Mouse (Mus musculus) central nervous system, embryonic 11.5 days (tissue): Measurements from ENCODE around the gene Hist1h3b. TPM values are rescaled to one million over a fixed set of nuclear protein-coding genes. Genes with fewer than 3 reads are reported as not detected.

Experiments
- polyA plus RNA-seq: library from polyadenylated mRNA; depleted of rRNA; stranded (reverse); fragments of >200 nt; gene quantifications from 2 replicates; pipeline ENCODE4 v1.2.3, GENCODE M21; 2012; rRNA removed

Hist1h3b gene
- 52.8 and 64.6 TPM in 2 replicates for polyA plus RNA-seq

DNA sequence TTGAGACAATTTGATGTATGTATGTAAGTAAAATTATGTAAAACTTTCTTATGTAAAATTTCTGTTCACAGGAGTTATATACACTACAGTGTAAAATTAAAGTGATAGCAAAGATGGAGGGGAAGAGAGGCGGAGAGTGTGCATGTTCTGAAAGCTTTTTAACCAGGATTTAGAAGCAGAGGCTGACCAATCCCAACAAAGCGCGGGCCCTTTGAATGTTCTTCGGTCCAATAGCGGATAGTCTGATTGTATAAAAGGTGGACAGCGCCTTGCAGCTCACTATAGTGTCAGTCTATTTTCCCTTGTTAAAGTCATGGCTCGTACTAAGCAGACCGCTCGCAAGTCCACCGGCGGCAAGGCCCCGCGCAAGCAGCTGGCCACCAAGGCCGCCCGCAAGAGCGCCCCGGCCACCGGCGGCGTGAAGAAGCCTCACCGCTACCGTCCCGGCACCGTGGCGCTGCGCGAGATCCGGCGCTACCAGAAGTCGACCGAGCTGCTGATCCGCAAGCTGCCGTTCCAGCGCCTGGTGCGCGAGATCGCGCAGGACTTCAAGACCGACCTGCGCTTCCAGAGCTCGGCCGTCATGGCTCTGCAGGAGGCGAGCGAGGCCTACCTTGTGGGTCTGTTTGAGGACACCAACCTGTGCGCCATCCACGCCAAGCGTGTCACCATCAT lies at the start of gene Hist1h3b:
Hist1h3b (plus strand) TSS at position 201 of the 675 bp plus-strand sequence.

DNA sequence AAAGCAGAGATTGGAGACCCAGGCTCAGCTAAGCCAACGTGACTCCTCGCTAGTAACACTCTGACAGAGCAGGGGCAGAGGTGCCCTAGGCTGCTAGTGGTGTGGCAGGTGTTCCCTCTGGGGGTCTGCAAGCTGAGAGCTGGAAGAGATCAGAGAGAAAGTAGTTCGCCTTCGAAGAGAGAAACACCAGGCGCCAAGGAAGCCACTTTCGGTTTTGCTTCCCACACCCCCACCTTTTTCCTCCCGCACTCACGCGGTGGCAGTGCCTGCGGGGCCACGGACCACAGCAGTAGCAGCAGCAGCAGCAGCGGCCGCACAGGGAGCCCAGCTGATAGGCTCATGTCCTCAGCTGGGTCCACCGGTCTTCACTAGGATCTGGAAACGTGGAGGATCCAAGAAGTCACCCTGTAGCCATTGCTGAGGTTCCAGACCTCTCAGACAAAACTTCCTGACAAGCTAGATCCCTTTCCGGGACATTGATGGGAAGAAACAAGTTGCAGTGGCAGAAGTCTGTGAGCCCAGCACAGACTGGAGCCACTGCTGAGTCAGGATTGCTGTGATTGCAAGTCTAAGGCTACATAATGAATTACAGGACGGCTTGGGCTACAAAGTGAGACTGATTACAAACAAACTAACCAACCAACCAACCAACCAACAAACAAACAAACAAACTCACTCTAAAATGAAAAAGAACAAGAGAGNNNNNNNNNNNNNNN lies 41.5 kb upstream of the Hist1h3b start, which contains the start of gene Hfe:
Hfe (minus strand) TSS at position 481 of the 716 bp plus-strand sequence.

GRCm38 (mm10) chr13:23738677-23739068 lies 13.4 kb upstream of the Hist1h3b start, which contains the start of gene Hist1h1c:
Hist1h1c (plus strand) TSS chr13:23738808.

GRCm38 (mm10) chr13:23745381-23746161 lies 6.5 kb upstream of the Hist1h3b start, which contains the start of gene Hist1h3c:
Hist1h3c (minus strand) TSS chr13:23745602.

GRCm38 (mm10) chr13:23746201-23747080 lies 5.6 kb upstream of the Hist1h3b start, which contains the start of gene Hist1h2bb:
Hist1h2bb (plus strand) TSS chr13:23746734.

DNA sequence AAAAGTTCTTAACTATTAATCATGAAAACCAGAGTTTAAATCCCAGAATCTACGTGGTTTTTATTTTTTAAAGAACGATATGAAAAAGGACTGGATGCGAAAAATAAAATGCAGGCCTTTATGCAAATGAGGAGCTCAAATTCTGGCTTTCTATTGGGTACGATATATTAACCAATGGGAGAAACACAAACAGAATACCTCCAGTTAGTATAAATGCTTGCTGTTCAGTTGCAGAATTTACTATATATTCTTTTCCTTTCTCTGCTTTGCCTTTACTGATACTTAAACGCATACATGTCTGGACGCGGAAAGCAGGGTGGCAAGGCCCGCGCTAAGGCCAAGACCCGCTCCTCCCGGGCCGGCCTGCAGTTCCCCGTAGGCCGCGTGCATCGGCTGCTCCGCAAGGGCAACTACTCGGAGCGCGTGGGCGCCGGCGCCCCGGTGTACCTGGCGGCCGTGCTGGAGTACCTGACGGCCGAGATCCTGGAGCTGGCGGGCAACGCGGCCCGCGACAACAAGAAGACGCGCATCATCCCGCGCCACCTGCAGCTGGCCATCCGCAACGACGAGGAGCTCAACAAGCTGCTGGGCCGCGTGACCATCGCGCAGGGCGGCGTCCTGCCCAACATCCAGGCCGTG lies 1.1 kb upstream of the Hist1h3b start, which contains the start of gene Hist1h2ab:
Hist1h2ab (plus strand) TSS at position 288 of the 639 bp plus-strand sequence.

GRCm38 (mm10) chr13:23756790-23757189 lies 4.7 kb downstream of the Hist1h3b start, which contains the start of gene Hist1h4b:
Hist1h4b (plus strand) TSS chr13:23757013.

GRCm38 (mm10) chr13:23760972-23761864 lies 9.2 kb downstream of the Hist1h3b start, which contains the start of gene Hist1h4a:
Hist1h4a (minus strand) TSS chr13:23761230.

DNA sequence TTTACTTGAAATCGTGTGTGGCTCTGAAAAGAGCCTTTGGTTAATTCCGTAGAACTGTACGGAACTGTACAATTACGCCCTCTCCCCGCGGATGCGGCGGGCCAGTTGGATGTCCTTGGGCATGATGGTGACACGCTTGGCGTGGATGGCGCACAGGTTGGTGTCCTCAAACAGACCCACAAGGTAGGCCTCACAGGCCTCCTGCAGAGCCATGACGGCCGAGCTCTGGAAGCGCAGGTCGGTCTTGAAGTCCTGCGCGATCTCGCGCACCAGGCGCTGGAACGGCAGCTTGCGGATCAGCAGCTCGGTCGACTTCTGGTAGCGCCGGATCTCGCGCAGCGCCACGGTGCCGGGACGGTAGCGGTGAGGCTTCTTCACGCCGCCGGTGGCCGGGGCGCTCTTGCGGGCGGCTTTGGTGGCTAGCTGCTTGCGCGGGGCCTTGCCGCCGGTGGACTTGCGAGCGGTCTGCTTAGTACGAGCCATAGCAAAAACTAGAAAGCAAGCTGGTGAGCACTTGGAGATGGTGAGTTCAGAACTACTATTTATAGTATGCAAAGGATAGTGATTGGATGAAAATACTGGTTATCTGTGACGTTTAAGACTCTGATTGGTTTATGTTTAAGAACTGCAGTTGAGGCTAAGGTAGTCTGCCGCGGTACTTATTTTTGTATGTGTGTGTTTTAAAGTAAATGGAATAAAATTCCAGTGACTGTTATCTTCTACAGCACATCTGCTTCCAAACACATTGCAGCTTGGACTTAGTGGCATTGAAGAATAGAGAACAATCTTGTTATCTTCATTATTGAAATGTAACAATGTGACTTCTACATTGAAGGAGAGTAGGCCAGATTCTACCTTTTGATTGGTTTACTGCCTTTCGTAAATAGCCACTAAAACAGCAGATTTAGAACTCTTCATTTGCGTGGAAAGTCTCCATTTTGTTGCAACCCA lies 10.1 kb downstream of the Hist1h3b start, which contains the start of gene Hist1h3a:
Hist1h3a (minus strand) TSS at position 516 of the 951 bp plus-strand sequence.

GRCm38 (mm10) chr13:23763586-23764323 lies 11.7 kb downstream of the Hist1h3b start, which contains the start of gene Hist1h1a:
Hist1h1a (plus strand) TSS chr13:23763666.

GRCm38 (mm10) chr13:23769613-23770012 lies 17.5 kb downstream of the Hist1h3b start, which contains the start of gene Trim38:
Trim38 (plus strand) TSS chr13:23769913.

Other genes starting within 250 kb of the Hist1h3b start
- 21.7 and 31.0 TPM in 2 replicates for gene Hist1h4h, start 221.2 kb upstream of the Hist1h3b start, polyA plus RNA-seq
- 189 and 273 TPM in 2 replicates for gene Hist1h2af, start 218.4 kb upstream of the Hist1h3b start, polyA plus RNA-seq
- 38.6 and 41.4 TPM in 2 replicates for gene Hist1h3g, start 216.8 kb upstream of the Hist1h3b start, polyA plus RNA-seq
- 3.2 and 6.3 TPM in 2 replicates for gene Hist1h2bh, start 208.9 kb upstream of the Hist1h3b start, polyA plus RNA-seq
- gene Hist1h3f, start 208.2 kb upstream of the Hist1h3b start, polyA plus RNA-seq = 5.1 and 6.2 TPM in 2 replicates
- 19.4 and 22.4 TPM in 2 replicates for gene Hist1h4f, start 200.6 kb upstream of the Hist1h3b start, polyA plus RNA-seq
- 0.65 and 1.3 TPM in 2 replicates for gene Hist1h1d, start 199.0 kb upstream of the Hist1h3b start, polyA plus RNA-seq
- 41.5 and 49.2 TPM in 2 replicates for gene Hist1h3e, start 189.9 kb upstream of the Hist1h3b start, polyA plus RNA-seq
- 17.0 and 26.2 TPM in 2 replicates for gene Hist1h2ae, start 181.0 kb upstream of the Hist1h3b start, polyA plus RNA-seq
- gene Hist1h2bg, start 180.9 kb upstream of the Hist1h3b start, polyA plus RNA-seq = 14.7 and 42.2 TPM in 2 replicates
- gene Hist1h2bf, start 178.1 kb upstream of the Hist1h3b start, polyA plus RNA-seq = 8.0 and 18.9 TPM in 2 replicates
- 2.4 and 8.0 TPM in 2 replicates for gene Hist1h2ad, start 177.9 kb upstream of the Hist1h3b start, polyA plus RNA-seq
- 21.2 and 34.9 TPM in 2 replicates for gene Hist1h3d, start 176.5 kb upstream of the Hist1h3b start, polyA plus RNA-seq
- 10.3 and 11.7 TPM in 2 replicates for gene Hist1h4d, start 170.7 kb upstream of the Hist1h3b start, polyA plus RNA-seq
- gene Hist1h2be, start 131.1 kb upstream of the Hist1h3b start, polyA plus RNA-seq = 1.9 and 4.2 TPM in 2 replicates
- gene Hist1h1e, start 129.7 kb upstream of the Hist1h3b start, polyA plus RNA-seq = 11.1 and 13.7 TPM in 2 replicates
- 1.2 and 2.0 TPM in 2 replicates for gene Hist1h2ac, start 68.3 kb upstream of the Hist1h3b start, polyA plus RNA-seq
- 17.0 and 27.2 TPM in 2 replicates for gene Hist1h2bc, start 68.1 kb upstream of the Hist1h3b start, polyA plus RNA-seq
- gene Hist1h1t, start 56.5 kb upstream of the Hist1h3b start, polyA plus RNA-seq = 0.11 and 0.17 TPM in 2 replicates
- 7.5 and 10.3 TPM in 2 replicates for gene Hist1h4c, start 53.8 kb upstream of the Hist1h3b start, polyA plus RNA-seq
- gene Hfe, start 41.4 kb upstream of the Hist1h3b start, polyA plus RNA-seq = 1.8 and 1.9 TPM in 2 replicates
- 13.2 and 15.1 TPM in 2 replicates for gene Hist1h1c, start 13.5 kb upstream of the Hist1h3b start, polyA plus RNA-seq
- gene Hist1h3c, start 6.7 kb upstream of the Hist1h3b start, polyA plus RNA-seq = 51.1 and 52.4 TPM in 2 replicates
- gene Hist1h2bb, start 5.5 kb upstream of the Hist1h3b start, polyA plus RNA-seq = 6.3 and 16.8 TPM in 2 replicates
- gene Hist1h2ab, start 1.1 kb upstream of the Hist1h3b start, polyA plus RNA-seq = 44.2 and 53.2 TPM in 2 replicates
- gene Hist1h4b, start 4.7 kb downstream of the Hist1h3b start, polyA plus RNA-seq = 29.2 and 64.2 TPM in 2 replicates
- 7.3 and 15.7 TPM in 2 replicates for gene Hist1h4a, start 9.0 kb downstream of the Hist1h3b start, polyA plus RNA-seq
- 31.4 and 33.8 TPM in 2 replicates for gene Hist1h3a, start 10.1 kb downstream of the Hist1h3b start, polyA plus RNA-seq
- 9.1 and 22.2 TPM in 2 replicates for gene Hist1h1a, start 11.4 kb downstream of the Hist1h3b start, polyA plus RNA-seq
- not detected in 2 replicates for gene Trim38, start 17.6 kb downstream of the Hist1h3b start, polyA plus RNA-seq
- gene Slc17a2, start 54.7 kb downstream of the Hist1h3b start, polyA plus RNA-seq = 0.01 and 0.04 TPM in 2 replicates
- gene Slc17a3, start 87.2 kb downstream of the Hist1h3b start, polyA plus RNA-seq = 0.06 and 0.08 TPM in 2 replicates
- 0.02 TPM in 1 of 2 replicates, not detected in the other for gene Slc17a1, start 115.5 kb downstream of the Hist1h3b start, polyA plus RNA-seq
- 0.05 and 0.10 TPM in 2 replicates for gene Slc17a4, start 162.7 kb downstream of the Hist1h3b start, polyA plus RNA-seq
- not detected in 2 replicates for gene Hist1h2ba, start 181.9 kb downstream of the Hist1h3b start, polyA plus RNA-seq
- not detected in 2 replicates for gene Hist1h2aa, start 182.2 kb downstream of the Hist1h3b start, polyA plus RNA-seq
- 0.31 and 0.34 TPM in 2 replicates for gene Scgn, start 238.9 kb downstream of the Hist1h3b start, polyA plus RNA-seq